Mouse (Mus musculus) lung, postnatal 14 days (tissue): ENCODE results near the gene Txlna.
A peak's percentile ranks its signal among the peaks of the same experiment; 100 is the strongest.

Experiments used
- DNase-seq: peaks from one replicate; pipeline ENCODE4 v3.0.0; 2021

Txlna gene

DNA sequence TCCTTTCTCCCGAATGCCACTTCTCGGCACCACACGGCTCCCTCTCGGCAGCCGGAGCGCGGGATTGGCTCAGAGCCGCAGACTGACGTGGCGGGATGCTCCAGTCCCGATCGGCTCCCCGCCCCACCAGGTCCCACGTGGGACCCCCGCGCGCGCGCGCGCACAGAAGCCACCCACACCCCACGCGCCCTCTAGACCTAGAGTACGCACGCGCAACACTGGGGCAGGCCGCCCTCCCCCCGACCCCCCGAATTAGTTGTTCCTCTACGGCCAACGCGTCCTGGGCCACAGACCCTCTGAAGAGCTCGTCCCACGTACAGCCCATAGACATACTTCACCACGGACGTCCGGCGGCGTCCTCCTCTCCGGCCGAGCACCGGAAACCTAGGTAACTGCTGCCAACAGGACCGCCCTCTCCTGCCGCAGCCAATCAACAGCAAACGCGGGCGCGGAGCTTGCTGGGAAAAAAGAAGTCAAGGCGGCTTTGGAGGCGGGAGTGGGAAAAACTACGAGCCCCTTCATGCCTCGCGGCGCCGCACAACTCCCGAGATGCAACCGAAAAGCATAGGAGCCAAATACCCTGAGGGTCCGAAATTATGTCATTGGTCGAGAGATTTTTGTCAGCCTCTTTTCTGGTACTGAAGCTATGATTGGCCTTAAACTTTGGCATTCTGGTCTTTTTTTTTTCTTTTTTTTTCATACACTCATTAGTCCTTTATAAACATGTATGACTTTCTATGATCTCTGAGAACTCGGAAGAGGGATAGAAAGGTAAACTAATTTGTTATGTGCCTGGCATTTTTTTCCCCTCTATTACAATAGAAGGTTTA lies at the start of gene Txlna:
Txlna (minus strand) TSS at position 428 of the 830 bp plus-strand sequence.
- DNase-seq = peak; percentile 96

DNA sequence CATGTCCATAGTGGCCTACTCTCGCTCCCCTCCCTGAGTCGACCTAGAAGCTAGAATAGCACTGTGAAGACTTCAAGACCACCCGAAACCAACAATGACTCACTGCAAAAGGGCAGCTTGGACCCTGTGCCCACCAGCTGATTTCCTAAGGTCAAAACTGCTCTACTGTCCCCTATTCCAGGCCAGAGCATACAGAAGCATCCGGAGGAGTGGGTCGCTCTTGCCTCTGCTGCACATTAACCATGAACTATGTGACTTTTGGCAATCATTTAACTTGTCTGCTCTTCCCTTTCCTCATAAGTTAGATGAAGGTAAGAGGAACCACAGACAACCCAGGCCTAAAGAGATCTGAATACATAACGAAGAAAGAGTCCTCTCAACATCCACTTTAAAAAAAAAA lies 43.7 kb upstream of the Txlna start:
- DNase-seq = no peak

DNA sequence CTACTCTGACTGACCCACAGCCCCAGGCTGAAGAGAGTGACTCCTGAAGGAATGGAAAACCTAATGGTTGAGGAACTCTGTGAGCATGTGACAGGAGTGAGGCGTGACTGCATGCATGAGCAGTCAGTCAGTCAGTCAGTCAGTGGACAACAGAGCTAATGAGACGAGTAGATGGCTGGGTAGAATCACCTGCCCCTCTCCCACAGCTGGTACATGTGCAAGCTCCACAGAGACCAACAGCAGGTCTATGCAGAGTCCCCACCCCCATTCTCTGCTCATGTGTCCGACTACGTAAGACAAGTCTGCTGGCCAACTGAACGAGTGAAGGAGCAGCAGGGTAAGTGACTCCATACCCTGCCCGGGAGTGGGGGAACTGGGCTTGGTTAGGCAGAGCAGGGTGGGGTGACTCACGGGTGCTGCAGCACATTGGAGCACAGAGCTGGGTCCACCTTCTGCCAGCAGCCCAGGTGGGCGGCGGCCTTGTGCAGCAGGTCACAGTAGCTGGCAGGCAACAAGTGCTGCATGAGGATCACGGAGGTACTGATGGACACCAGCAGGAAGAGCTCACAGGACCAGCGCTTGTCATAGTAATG lies 43.1 kb upstream of the Txlna start:
- no peak for DNase-seq

DNA sequence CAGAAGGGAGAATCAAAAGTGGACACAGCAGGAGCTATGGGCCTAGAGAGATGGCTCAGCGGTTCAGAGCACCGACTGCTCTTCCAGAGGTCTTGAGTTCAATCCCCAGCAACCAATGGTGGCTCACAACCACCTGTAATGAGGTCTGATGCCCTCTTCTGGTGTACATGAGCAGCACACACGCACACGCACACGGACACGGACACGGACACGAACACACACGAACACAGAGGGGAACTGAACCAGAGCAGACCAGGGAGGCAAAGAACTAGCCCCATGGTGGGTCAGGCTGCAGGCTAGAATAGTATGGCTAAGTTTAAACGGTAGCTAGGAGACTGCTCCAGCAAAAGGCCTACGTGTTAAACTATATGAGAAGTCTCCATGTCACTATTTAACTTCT lies 41.0 kb upstream of the Txlna start:
- no peak for DNase-seq

DNA sequence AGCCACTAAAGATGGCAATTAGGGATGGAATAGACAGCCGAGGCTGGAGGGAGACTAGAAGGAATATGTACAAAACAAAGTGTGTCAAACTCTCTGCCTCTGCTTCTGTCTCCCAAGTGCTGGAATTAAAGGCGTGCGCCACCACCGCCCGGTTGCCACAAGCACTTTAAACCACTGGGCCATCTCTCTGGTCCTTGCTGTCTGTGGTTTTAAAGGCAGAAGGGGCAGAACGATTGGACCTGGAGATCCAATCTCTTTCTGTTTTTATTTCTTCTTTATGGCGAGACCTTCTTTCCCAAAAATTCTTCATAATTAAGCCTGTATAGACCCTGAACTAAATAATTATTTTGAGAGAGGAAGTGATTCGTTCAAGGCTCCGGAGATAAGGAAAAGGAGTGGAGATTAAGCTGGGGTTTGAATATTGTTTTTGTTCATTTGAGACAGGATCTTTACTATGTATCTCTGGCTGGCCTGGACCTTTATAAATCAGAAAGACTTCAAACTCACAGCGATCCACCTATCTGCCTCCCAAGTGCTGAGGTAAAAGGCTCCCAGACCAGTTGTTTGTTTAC lies 32.1 kb upstream of the Txlna start:
- DNase-seq = no peak

DNA sequence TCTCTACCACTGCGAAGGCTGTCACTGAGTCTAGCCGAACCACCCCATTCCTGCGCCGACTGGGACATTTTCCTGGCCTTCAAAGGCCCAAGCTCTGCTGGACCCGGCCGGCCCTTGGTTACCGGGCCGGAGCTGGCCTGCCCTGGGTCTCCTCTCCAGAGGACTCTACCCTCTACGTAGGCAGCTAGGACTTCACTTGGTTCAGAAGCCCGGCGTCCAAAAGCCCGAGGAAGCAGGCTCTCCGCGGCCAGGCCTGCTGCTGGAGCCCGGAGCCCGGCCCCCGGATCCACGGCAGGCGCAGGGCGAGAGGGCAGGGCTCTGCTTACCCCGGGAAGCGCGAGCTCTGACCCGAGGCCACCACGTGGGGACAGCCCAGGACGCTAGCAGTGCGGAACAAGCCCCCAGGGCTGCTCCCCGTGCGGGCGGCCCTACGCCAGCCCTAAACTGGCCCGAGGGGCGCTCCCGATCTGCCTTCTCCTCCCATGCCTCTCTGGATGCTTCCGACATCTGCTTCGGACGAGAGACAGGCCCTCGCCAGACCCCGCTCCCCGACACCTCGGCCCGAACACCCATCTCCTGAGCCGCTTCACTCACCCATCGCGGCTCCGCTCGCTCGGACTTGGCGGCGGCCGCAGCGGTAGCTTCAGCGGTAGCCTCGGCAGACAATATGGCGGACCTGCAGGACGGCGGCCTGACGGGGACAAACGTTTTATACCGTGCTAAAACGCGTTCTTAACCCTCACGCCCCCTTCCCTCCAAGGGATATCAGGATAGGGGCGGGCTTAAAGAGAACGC lies 31.4 kb upstream of the Txlna start, which contains the start of gene Kpna6:
Kpna6 (minus strand) TSS at position 685 of the 795 bp plus-strand sequence.
- peak; percentile 89 for DNase-seq

DNA sequence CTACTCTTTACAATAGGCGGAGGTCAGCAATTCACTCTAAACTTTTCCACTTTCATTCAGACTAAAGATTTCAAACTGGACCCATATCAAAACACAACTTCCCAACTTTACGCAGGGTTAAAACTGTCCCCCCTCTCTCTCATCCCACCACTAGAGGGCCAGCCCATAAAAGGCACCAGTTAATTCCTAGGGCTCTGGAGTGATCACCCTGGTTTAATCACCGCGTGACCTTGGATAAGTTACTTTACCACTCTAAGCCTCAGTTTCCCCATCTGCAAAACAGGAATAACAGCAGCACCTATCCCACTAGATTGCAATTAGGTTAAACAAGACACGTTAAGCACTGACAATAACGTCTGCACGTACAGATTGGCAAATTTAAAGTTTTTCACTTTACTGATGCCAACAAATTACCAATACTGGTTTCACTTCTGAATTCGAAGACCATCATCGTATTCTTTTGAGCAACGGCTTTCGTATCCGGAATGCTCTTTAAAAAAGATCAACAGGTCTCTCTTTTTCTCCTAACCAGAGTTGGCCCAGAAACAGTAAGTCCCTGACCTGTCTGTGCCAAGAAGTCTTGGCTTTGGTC lies 30.7 kb upstream of the Txlna start:
- peak; percentile 58 for DNase-seq

DNA sequence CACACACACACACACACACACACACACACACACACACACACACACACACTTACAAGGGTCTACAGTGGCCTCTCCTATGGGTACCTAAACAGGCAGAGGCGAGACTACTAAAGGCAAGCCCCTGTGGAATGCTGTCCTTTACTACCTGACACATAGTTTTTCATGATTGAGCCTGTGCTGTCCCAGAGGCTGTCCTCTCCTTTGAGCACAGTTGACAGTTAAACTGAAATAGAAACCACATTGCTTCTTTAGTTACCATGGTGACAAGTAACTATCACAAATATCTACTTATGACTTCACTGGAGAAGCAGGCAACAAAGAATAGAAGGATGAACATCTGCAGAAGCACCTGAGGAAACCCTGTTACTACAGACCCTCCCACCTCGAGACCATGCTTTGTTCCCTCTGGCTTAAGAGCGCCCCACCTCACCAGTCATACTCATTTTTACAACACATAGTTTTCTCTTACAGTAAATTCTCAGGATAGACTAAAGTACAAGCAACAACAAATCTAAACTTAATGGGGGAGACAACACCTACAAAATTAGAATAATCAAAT lies 21.5 kb upstream of the Txlna start:
- DNase-seq = no peak

DNA sequence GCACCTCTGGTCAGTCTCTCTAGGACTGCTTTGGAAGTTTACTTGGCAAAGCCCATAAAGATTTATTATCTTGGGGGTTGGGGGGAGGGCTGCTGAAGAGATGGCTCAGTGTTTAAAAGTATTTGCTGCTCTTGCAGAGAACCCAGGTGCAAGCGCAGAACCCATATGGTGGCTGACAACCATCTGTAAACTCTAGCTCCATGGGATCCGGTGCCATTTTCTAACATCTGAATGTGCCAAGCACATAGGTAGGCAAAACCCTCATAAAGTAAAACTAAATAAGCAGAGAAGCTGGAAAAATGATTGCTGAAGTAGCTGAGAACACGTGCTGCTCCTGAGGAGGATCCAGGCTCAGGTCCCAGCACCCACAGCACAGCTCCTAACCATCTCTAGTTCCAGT lies 20.7 kb upstream of the Txlna start:
- DNase-seq = no peak

DNA sequence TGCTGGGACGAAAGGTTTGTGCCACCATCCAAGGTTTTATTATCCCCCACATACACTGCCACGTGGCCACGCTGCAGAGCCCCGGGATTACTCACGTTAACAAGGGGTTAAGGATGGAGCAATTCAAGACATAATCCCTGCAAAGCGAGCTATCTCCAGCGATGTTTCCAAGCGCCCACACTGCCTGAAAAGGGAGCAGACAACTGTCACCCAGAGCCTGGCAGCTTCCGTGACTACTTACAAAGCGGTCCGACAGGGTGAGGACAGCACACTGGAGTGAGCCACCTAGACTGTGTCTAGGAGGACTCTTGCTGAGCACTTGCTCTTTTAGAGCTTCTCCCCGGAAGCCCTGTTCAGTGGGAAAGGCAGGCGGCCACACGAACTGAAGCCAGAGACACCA lies 13.9 kb upstream of the Txlna start:
- DNase-seq = no peak

DNA sequence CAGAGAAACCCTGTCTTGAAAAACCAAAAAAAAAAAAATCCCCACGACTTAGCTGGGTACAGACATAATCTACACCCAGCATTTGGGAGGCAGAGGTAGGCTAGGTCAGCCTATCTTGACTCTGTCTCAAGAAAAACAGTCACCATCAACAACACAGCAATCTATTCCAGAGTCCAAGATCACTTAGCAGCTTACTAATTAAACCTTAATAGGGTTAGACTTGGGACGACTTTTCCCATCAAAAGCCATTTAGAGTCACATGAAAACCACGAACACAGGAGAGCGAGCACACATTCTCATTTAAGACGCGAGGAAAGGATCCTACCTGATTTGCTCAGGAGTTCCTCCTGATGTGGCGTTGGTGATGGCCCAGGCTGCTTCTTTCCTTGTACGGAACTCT lies 9.5 kb upstream of the Txlna start:
- no peak for DNase-seq

DNA sequence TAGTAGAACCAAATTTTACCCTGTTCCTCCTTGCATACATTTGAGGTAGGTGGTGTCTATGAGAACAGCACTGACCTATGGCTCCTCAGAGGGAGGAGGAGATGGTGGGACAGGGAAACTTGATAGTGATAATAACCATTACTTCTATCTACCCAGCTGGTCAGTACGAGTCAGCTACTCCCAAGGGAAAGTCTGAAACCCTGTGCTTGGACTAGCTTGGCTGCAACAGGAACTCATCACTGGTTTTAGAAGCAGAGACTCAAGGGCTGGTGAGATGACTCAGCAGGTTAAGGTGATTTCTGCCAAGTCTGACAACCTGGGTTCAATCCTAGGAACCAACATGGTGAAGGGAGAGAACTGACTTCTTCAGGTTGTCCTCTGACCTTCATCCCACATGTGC lies 7.8 kb upstream of the Txlna start:
- DNase-seq = no peak

DNA sequence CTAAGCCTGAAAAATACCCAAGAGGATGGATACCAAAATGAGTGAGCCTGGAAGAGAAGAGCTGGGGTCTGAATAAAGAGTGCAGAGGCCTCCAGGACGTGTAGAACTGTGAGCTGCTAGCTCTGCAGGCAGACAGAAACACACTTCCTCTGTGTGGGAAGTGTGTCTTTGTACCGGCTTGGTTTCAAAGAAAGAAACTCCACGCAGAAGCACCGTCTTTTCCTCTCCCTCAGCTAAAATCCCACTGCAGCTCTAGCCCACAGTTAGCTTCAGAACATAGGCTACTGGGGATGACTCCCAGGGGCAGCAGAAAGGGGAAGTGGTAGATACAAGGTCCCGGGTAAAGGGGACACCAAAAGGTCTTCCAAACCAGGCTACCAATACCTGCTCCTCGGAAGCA lies 4.3 kb upstream of the Txlna start:
- no peak for DNase-seq

DNA sequence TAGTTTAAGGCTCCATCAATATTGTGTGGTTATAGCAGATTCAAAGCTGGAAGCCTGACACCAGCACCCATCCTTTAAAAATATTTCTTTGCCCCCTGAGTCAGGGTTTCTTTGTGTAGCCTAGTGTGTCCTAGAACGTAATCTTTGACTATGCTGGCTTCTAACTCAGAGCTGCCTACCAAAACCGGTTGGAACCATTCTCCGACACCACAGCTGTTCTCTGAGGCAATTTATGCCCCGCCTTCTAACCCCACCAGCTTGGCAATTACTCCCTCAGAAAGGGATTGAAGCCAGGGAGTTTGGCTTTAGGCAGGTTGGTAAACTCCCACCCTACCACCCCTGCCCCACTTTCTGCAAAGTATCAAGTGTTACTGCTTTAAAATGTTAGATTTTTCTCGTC lies 891 bp upstream of the Txlna start:
- DNase-seq = no peak

DNA sequence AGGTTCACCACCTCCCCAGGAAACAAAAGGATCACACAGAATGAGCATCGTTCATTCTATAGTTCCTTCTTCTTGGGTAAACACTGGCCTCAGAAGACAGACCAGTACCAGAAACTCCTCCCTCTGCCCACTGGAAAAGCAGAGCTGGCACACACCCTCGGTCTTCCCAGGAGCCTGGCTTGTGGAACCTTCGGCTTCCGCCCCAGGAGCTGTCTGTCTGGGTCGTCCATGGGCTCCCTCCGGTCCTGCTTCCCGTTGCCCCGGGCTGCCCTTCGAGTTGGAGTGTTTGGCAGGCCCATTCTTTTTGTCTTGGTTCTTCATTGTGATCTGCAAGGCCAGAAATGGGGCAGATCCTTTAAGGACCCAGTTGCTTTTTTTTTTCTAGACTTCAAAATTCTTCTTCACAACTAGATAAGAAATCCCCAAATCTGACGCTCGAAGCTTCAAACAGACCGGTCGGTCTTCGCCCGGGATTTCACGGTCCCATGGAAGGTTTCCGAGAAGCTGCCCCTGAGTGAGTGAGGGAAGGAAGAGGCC lies 696 bp downstream of the Txlna start:
- DNase-seq = peak; percentile 47

DNA sequence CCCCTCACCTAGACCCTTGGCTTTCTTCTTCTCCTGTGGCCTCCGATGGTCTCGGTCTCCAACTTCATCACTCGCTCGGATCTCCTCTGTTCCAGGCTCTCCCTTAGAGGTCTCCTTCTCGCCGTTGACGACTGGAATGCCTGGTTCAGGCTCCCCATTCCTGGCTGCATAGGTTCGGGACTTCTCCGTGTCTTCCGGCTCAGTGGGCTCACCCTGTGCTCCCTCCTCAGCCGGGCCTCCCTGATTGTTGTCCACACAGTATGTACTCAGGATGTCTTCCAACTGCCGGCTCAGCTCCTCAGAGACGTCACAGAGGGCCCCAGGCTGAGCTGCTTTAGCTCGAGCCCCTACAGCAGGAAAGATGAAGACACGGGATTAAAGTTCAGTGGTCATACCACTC lies 1.6 kb downstream of the Txlna start:
- no peak for DNase-seq

DNA sequence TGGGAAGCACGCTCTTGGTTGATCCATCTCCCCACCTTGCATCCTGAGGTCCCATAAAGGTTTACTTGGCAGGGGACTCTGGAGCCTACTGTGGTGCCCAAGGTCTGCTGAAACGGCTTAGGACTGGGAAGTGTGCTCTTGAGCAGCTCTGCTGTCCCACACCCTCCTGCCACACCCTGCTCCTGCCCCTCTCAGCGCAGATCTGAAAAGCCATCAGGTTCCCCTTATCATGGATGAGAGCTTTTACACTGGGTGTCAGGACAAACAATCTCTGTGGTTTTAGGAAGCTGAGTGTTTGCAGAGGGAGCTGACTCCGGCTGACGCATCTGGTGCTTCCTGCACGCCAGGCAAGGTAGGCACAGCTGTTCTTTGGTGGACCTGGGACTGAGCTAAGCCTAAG lies 7.0 kb downstream of the Txlna start:
- DNase-seq = no peak

DNA sequence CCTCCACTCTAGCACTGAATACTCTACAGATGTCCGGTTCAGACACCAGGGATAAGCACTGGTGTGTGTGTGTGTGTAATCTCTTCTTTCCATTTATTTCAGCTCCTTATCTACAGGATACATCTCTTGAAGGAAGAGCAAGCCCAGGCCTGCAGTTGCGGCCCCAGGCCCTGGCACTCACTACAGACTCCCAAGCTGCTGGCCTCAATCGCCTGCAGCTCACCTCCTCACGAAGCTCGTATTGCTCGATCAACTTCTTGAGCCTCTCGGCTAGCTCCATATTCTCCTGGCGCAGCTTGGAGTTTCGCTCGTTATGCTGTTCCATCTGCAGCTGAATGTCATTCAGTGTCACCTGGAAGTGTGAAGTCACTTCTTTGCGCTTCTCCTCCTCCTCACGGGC lies 9.0 kb downstream of the Txlna start:
- DNase-seq = no peak

DNA sequence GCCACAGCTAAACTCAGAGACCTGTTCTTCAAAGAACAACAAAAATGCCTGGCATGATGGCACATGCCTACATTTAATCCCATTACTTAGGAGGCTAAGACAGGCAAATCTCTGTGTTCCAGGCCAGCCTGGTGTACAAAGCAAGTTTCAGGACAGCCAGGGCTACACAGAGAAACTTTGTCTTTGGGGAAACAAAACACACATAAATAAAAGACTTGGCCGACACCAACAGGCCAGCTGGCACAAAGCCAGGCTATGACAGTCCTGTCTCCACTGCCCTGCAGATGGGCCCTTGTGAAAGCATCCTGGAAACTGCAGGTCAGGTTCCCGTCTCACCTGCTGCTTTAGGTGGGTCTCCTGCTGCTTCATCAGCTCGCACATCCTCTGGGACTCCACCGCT lies 9.9 kb downstream of the Txlna start:
- peak; percentile 65 for DNase-seq

DNA sequence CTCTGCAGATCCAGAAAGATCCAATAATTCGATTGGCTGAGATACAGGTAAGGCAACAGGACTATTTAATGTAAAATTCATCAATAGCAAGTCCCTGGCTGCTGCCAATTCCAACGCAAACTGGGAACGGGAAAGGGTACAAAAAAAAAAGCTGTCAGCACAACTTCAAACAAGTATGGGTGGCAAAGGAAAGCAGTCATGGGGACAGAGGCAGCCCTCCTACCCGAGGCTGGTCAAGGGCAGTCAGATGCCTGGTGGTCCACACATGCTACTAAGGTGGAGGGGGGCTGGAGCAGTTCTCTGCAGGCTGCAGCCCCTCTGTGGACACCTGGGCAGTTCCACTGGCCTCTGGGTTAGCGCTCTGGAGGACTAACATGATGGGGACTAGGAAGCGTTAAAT lies 14.8 kb downstream of the Txlna start:
- no peak for DNase-seq

DNA sequence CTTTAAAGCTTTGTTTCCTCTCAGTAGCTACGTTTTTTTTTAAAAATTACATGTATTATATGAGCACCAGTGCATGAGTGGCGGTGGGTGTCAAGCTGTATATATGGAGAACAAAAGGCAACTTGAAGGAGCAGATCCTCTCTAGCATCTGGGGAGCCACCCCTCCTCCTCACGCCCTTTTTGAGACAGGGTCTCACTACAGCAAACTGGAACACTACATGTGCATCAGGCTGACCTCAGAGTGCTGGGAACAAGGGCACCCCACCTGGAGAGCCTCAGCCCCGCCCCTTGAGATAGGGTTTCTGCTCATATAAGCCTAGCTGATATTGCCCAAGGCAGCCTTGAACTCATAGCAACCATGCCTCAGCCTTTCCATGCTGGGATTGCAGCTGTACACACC lies 15.4 kb downstream of the Txlna start:
- no peak for DNase-seq

DNA sequence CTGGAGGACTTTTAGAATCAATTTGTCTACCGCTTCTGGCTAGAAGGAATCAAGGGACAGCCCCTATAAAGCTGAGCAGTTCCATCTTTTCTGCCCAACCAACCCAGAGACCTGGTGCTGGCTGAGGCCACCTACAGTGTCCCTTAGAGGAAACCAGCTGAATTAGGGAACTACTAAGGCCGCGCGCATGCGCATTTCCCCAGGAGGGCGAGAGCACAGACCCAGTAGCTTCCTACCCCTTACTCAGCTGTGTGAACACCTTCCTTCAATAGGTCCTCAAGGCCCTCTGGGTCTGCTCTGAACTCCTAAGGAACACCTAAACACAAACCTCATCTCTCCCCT lies 15.9 kb downstream of the Txlna start:
- peak; percentile 61 for DNase-seq
